31 mouse cellular contexts compared by ENCODE assay signal in genomic region chr7:28771867-28772266, GRCm38 (mm10). TPM values are rescaled to one million over a fixed set of nuclear protein-coding genes. Genes with fewer than 3 reads are reported as not detected.
DNase-seq lines count a peak whose midpoint lies in the region; ATAC-seq lines count a peak whose summit lies in the region.
"Had no signal": no experiment of that assay in that cellular context is flagged by ENCODE, and none has a peak within 500 bp of the region (broad histone marks: within the 10 kb centered on the region; RNA-seq: fewer than 3 reads in every experiment).

No protein-coding gene starts in this region.

- H3K9me3 ChIP-seq in kidney, embryonic 15.5 days (replicated peaks) = no peaks in the 10 kb centered on the region
- no peaks in the 10 kb centered on the region for H3K9me3 ChIP-seq in forebrain, embryonic 16.5 days (ENCODE audit: control insufficient read depth, low read length)
- H3K9me3 ChIP-seq: forebrain, embryonic 13.5 days; heart, embryonic 13.5 days; liver, embryonic 15.5 days; lung, embryonic 15.5 days; midbrain, embryonic 13.5 days; neural tube, embryonic 13.5 days had no signal

- no peaks in the 10 kb centered on the region for H3K36me3 ChIP-seq in kidney, embryonic 15.5 days
- H3K36me3 ChIP-seq in forebrain, embryonic 16.5 days (ENCODE audit: control insufficient read depth, insufficient read depth) = 0 out of 2 replicates have a peak, but pooled peaks cover under 1% of the 10 kb centered on the region
- H3K36me3 ChIP-seq: liver, embryonic 15.5 days; lung, embryonic 15.5 days had no signal

- 88% methylated on average over 11 of the region's 11 CpGs for WGBS in kidney, embryonic 15.5 days
- WGBS in forebrain, embryonic 16.5 days = 83% methylated on average over 11 of the region's 11 CpGs

- H3K4me1 ChIP-seq in kidney, embryonic 15.5 days = peaks cover 25% of the 10 kb centered on the region
- peaks cover 9% of the 10 kb centered on the region for H3K4me1 ChIP-seq in forebrain, embryonic 16.5 days (replicated peaks; ENCODE audit: control insufficient read depth, insufficient read depth, low read length)

- ATAC-seq in kidney, embryonic 15.5 days (replicated peaks; ENCODE audit: low FRiP score) = no peak
- ATAC-seq in forebrain, embryonic 16.5 days = no peak
- ATAC-seq: CD4-positive, CD25-positive, alpha-beta regulatory T cell, adult 4 months; forebrain, embryonic 13.5 days; hindbrain, embryonic 16.5 days; midbrain, embryonic 13.5 days had no signal

- no peaks in the 10 kb centered on the region for H3K27me3 ChIP-seq in kidney, embryonic 15.5 days
- H3K27me3 ChIP-seq in forebrain, embryonic 16.5 days (replicated peaks; ENCODE audit: control insufficient read depth, insufficient read depth, low read length) = no peaks in the 10 kb centered on the region
- H3K27me3 ChIP-seq: forebrain, embryonic 13.5 days; heart, embryonic 13.5 days; liver, embryonic 15.5 days; lung, embryonic 15.5 days; midbrain, embryonic 13.5 days; neural tube, embryonic 13.5 days had no signal

- H3K4me2 ChIP-seq in kidney, embryonic 15.5 days = no peak overlapping the region
- no peak overlapping the region for H3K4me2 ChIP-seq in forebrain, embryonic 16.5 days (ENCODE audit: low read length)
- H3K4me2 ChIP-seq: forebrain, embryonic 13.5 days; heart, embryonic 13.5 days; liver, embryonic 15.5 days; lung, embryonic 15.5 days; midbrain, embryonic 13.5 days; neural tube, embryonic 13.5 days had no signal

- H3K9ac ChIP-seq in kidney, embryonic 15.5 days = no peak overlapping the region
- H3K9ac ChIP-seq in forebrain, embryonic 16.5 days (replicated peaks; ENCODE audit: low read depth, low read length) = no peak overlapping the region
- H3K9ac ChIP-seq: forebrain, embryonic 13.5 days; heart, embryonic 13.5 days; liver, embryonic 15.5 days; lung, embryonic 15.5 days; midbrain, embryonic 13.5 days; neural tube, embryonic 13.5 days had no signal

- peak; percentile 56 to 65 for DNase-seq in cerebellum, postnatal 10 days
- no peak for DNase-seq in cerebellum, postnatal 4 days (ENCODE audit: low spot score in 2 of 2)
- DNase-seq in kidney, postnatal 10 days = peak; percentile 63
- peak; percentile 35 for DNase-seq in lung, postnatal 14 days
- DNase-seq in lung, adult 18-20 months = no peak
- DNase-seq: cerebellum, adult 11 months; gastrocnemius, postnatal 14 days; kidney, adult 8-10 months; layer of hippocampus, postnatal 36 days; liver; retina, postnatal 1 day; right cerebral cortex, postnatal 14 days; thymus, postnatal 14 days had no signal

- no peak overlapping the region for H3K4me3 ChIP-seq in kidney, embryonic 15.5 days (replicated peaks)
- no peak overlapping the region for H3K4me3 ChIP-seq in forebrain, embryonic 16.5 days (replicated peaks; ENCODE audit: low read length)
- H3K4me3 ChIP-seq: forebrain, embryonic 13.5 days; heart, embryonic 13.5 days; liver, embryonic 15.5 days; lung, embryonic 15.5 days; midbrain, embryonic 13.5 days; neural tube, embryonic 13.5 days had no signal

- no peak overlapping the region for H3K27ac ChIP-seq in kidney, embryonic 15.5 days
- H3K27ac ChIP-seq in forebrain, embryonic 16.5 days (ENCODE audit: low read length) = no peak overlapping the region
- H3K27ac ChIP-seq: forebrain, embryonic 13.5 days; heart, embryonic 13.5 days; liver, embryonic 15.5 days; lung, embryonic 15.5 days; macrophage; midbrain, embryonic 13.5 days; neural tube, embryonic 13.5 days had no signal

RNA-seq across cellular contexts. Expression of gene Nfkbib, which starts 4.6 kb away (rescaled TPM):
- polyA plus RNA-seq in kidney, embryonic 15.5 days (2015; fragmentation: Nextera tagmentation; extraction: Ambion mirVana) = 41.6 and 45.2 TPM in 2 replicates
- 58.8 and 62.1 TPM in 2 replicates for polyA plus RNA-seq in forebrain, embryonic 16.5 days (2015; fragmentation: Nextera tagmentation; extraction: Ambion mirVana)

RNA-seq across cellular contexts. Expression of gene Sirt2, which starts 5.3 kb away (rescaled TPM):
- 57.2 and 67.6 TPM in 2 replicates for polyA plus RNA-seq in kidney, embryonic 15.5 days (2015; fragmentation: Nextera tagmentation; extraction: Ambion mirVana)
- polyA plus RNA-seq in forebrain, embryonic 16.5 days (2015; fragmentation: Nextera tagmentation; extraction: Ambion mirVana) = 107 and 122 TPM in 2 replicates

RNA-seq across cellular contexts. Expression of gene Ccer2, which starts 15.9 kb away (rescaled TPM):
- polyA plus RNA-seq in kidney, embryonic 15.5 days (2015; fragmentation: Nextera tagmentation; extraction: Ambion mirVana) = not detected in 2 replicates
- not detected in 2 replicates for polyA plus RNA-seq in forebrain, embryonic 16.5 days (2015; fragmentation: Nextera tagmentation; extraction: Ambion mirVana)
- polyA plus RNA-seq: CD4-positive, CD25-positive, alpha-beta regulatory T cell, adult 4 months; forebrain, embryonic 13.5 days; heart, embryonic 13.5 days; intestine, embryonic 14.5 days; large intestine, adult 2 months; limb, embryonic 11.5 days; liver, embryonic 15.5 days; lung, embryonic 15.5 days; macrophage; small intestine, adult 2 months; stomach, embryonic 14.5 days; testis, adult 2 months; urinary bladder, adult 2 months had no signal

RNA-seq across cellular contexts. Expression of gene Rinl, which starts 16.9 kb away (rescaled TPM):
- 6.2 and 7.4 TPM in 2 replicates for polyA plus RNA-seq in kidney, embryonic 15.5 days (2015; fragmentation: Nextera tagmentation; extraction: Ambion mirVana)
- 1.2 and 1.3 TPM in 2 replicates for polyA plus RNA-seq in forebrain, embryonic 16.5 days (2015; fragmentation: Nextera tagmentation; extraction: Ambion mirVana)

RNA-seq across cellular contexts. Expression of gene Sars2, which starts 30.1 kb away (rescaled TPM):
- 30.0 and 30.8 TPM in 2 replicates for polyA plus RNA-seq in kidney, embryonic 15.5 days (2015; fragmentation: Nextera tagmentation; extraction: Ambion mirVana)
- polyA plus RNA-seq in forebrain, embryonic 16.5 days (2015; fragmentation: Nextera tagmentation; extraction: Ambion mirVana) = 16.9 and 17.2 TPM in 2 replicates

Comparison
In these comparisons a context has a peak if more than half of its experiments do, and no peak if none do; other contexts are left out.
1. DNase-seq: peak in cerebellum, postnatal 10 days (2 of 2), kidney, postnatal 10 days (single experiment) and lung, postnatal 14 days (single experiment); none in cerebellum, postnatal 4 days (0 of 2) and lung, adult 18-20 months (0 of 2).